Mouse (Mus musculus) forebrain, embryonic 14.5 days (tissue): ENCODE data around the gene Car2. TPM values are rescaled to one million over a fixed set of nuclear protein-coding genes. Genes with fewer than 3 reads are reported as not detected.

Experiments
- ATAC-seq: fragments of 200-750 bp; cut with Nextera tagmentation; 2 replicates; pipeline ENCODE4 v1.8.0; 2017; ENCODE audit warnings: mild to moderate bottlenecking, moderate library complexity
- DNase-seq: peaks from one replicate; pipeline ENCODE4 v3.0.0-alpha.2; 2015; ENCODE audit warnings: low spot score
- H3K27ac ChIP-seq: fragments of 300-500 bp; sonication (generic); 2 replicates; pipeline ENCODE4 v1.5.1; 2014; ENCODE audit warnings: low read depth, mild to moderate bottlenecking, control low read depth, low read length, moderate library complexity
- H3K27me3 ChIP-seq: fragments of 300-500 bp; sonication (generic); replicated peaks from 2 replicates; pipeline ENCODE4 v1.6.1; 2014; ENCODE audit warnings: low read length, control low read depth, mixed read lengths; ENCODE audit not compliant: control insufficient read depth, insufficient read depth
- H3K36me3 ChIP-seq: fragments of 300-500 bp; sonication (generic); 2 replicates; pipeline ENCODE4 v1.6.1; 2014; ENCODE audit warnings: low read length, control low read depth; ENCODE audit not compliant: control insufficient read depth, insufficient read depth
- H3K4me1 ChIP-seq: fragments of 300-500 bp; sonication (generic); 2 replicates; pipeline ENCODE4 v1.6.1; 2014; ENCODE audit warnings: antibody characterized with exemption, low read length, control low read depth; ENCODE audit not compliant: control insufficient read depth, insufficient read depth
- H3K4me2 ChIP-seq: fragments of 300-500 bp; sonication (generic); 2 replicates; pipeline ENCODE4 v1.6.1; 2014; ENCODE audit warnings: mild to moderate bottlenecking, control low read depth, low read length
- H3K4me3 ChIP-seq: fragments of 300-500 bp; sonication (generic); 2 replicates; pipeline ENCODE4 v1.5.1; 2014; ENCODE audit warnings: low read depth, low read length, control low read depth
- H3K9ac ChIP-seq: fragments of 300-500 bp; sonication (generic); 2 replicates; pipeline ENCODE4 v1.6.1; 2014; ENCODE audit warnings: mild to moderate bottlenecking, low read length, control low read depth, moderate library complexity
- H3K9me3 ChIP-seq: fragments of 300-500 bp; sonication (generic); replicated peaks from 2 replicates; pipeline ENCODE4 v1.6.1; 2016; ENCODE audit warnings: low read length, control low read depth, mixed read lengths; ENCODE audit not compliant: control insufficient read depth
- WGBS: fragments of 180-500 bp; shearing (Covaris S2); extraction: QIAGEN DNeasy Blood & Tissue Kit; methylation state at CpG from one replicate; pipeline ENCODE4 v1.1.7; 2014; 5-methylcytosine and 5-hydroxymethylcytosine counted together
- polyA plus RNA-seq: library from polyadenylated mRNA; unstranded; fragments of >200 nt; fragmentation: Nextera tagmentation; extraction: Ambion mirVana; gene quantifications from 2 replicates; pipeline ENCODE4 v1.2.1, GENCODE M21; 2014

Gene Car2
- polyA plus RNA-seq, 1 experiment from 2014 or later: 22.1 TPM

DNA sequence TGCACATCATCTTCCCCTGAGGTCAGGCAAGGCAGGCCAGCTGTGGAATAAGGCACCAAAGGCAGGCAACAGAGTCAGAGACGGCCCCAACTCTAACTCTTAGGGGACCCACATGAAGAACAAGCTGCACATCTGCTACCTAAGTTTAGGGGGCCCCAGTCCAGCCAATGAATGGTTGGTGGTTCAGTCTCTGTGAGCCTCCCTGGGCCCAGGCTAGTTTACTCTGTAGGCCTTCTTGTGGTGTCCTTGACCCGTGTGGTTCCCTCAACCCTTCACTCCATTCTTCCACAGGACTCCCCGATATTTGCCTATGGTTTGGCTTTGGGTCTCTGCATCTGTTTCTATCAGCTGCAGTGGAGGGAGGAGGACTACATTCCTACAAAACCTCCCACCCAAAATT lies 17.3 kb downstream of the Car2 start:
- ATAC-seq (no peak), DNase-seq (no peak)
- no peak overlapping the region for H3K27ac ChIP-seq
- no peaks in the 10 kb centered on the region for H3K27me3 ChIP-seq
- H3K36me3 ChIP-seq: no peaks in the 10 kb centered on the region
- H3K9ac ChIP-seq: no peak overlapping the region
- no peaks in the 10 kb centered on the region for H3K4me1 ChIP-seq
- H3K4me2 ChIP-seq: no peak overlapping the region
- H3K9me3 ChIP-seq: no peaks in the 10 kb centered on the region
- 88% methylated on average over 3 of the region's 3 CpGs for WGBS
- H3K4me3 ChIP-seq: no peak overlapping the region

DNA sequence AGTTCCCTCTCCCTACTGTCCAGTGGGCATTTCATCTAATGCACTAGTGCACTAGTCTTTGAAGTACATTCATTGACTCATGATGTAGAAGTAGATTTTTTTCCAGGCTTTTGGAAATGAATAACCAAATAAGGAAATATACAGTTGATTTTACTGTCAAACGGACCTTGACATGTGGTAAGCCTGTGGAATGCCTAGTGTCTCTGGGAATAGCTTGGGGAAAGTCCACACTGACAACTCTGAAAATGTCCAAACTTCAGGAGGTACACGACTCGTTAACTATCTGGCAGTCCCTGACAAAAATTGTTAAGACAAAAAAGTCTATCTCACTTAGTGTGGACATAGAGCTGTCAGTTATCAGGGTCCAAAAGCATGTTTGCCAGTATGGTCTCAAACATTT lies 18.1 kb downstream of the Car2 start:
- Histone ChIP-seq H3K4me3 (no peak overlapping the region), H3K27me3 (no peaks in the 10 kb centered on the region), H3K27ac (no peak overlapping the region), H3K36me3 (no peaks in the 10 kb centered on the region), H3K4me2 (no peak overlapping the region), H3K9me3 (no peaks in the 10 kb centered on the region), H3K9ac (no peak overlapping the region), H3K4me1 (no peaks in the 10 kb centered on the region)
- WGBS: 84% methylated on average over 3 of the region's 3 CpGs
- DNase-seq (no peak), ATAC-seq (no peak)

DNA sequence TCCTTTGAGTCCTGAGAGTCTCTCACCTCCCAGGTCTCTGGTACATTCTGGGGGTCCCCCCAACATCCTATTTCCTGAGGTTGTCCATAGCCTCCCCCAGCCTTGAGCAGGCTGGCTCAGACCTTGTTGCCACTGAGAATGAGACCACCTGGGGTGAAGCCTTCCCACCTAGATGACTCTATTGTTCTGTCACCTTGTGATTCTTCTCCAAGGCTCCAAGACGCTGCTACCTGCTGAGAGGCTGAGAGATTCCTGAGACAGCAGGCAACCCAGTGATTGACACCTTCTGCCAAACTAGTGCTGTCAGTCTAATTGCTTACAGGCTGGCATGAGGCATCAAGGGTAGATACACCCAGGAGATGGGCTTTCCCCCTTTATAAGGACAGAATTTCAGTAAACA lies 21.2 kb downstream of the Car2 start:
- no peak overlapping the region for H3K4me3 ChIP-seq
- no peaks in the 10 kb centered on the region for H3K27me3 ChIP-seq
- WGBS: 47% methylated on average over 1 of the region's 1 CpGs
- DNase-seq (no peak), ATAC-seq (no peak)
- H3K4me2 ChIP-seq: no peak overlapping the region
- H3K36me3 ChIP-seq: no peaks in the 10 kb centered on the region
- no peak overlapping the region for H3K9ac ChIP-seq
- H3K27ac ChIP-seq: no peak overlapping the region
- no peaks in the 10 kb centered on the region for H3K9me3 ChIP-seq
- no peaks in the 10 kb centered on the region for H3K4me1 ChIP-seq

DNA sequence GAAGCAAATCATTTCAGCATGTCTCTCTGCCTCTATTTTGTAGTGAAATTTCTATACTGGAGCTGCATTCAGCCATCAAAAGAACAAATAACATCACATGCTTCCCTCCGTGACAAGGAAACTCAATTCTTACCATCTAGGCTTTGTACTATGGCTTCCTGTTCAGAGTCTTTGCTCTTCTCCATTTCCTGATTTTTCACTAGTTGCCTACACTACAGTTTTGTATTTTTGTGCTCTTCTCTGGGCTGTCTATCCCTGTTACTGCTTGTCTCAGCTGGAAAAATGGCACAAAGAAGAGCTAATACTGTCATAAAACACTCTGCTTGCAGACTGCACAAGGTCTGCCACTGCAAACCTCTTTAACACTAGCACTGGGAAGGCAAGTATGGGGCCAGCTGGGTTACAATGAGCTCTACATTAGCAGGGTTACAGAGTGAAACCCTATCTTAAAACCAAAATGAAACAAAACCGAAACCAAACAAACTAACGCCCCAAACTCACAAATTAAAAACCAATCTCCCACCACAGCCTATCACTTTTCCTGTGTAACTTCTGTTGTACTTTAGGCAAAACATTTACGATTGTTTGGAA lies 26.0 kb downstream of the Car2 start:
- Histone ChIP-seq H3K27me3 (no peaks in the 10 kb centered on the region), H3K4me3 (no peak overlapping the region), H3K9ac (no peak overlapping the region), H3K4me1 (no peaks in the 10 kb centered on the region), H3K4me2 (no peak overlapping the region), H3K36me3 (no peaks in the 10 kb centered on the region), H3K9me3 (no peaks in the 10 kb centered on the region), H3K27ac (no peak overlapping the region)
- WGBS: 93% methylated on average over 4 of the region's 4 CpGs
- ATAC-seq: no peak
- DNase-seq: no peak

DNA sequence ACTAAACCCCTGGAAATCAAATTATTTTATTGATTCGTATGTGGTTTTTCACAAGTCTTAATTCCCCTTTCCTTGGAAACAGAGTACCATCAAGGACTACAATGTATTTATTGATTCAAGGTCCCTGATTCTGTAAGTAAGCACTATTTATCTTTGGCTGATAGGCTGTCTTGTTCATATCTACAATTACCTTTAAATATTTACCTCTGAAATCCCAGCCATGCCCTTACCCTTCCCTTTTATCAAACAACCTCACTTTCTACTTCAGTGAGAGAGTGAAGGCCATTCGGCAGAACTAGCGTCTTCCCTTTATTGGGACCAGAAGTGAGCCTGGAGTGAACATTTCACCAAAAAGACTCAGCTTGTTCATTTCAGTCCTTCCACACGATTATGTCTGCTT lies 27.7 kb downstream of the Car2 start:
- no peak for DNase-seq
- no peaks in the 10 kb centered on the region for H3K27me3 ChIP-seq
- no peak overlapping the region for H3K4me3 ChIP-seq
- H3K4me1 ChIP-seq: no peaks in the 10 kb centered on the region
- H3K27ac ChIP-seq: no peak overlapping the region
- H3K4me2 ChIP-seq: no peak overlapping the region
- H3K9ac ChIP-seq: no peak overlapping the region
- WGBS: 94% methylated on average over 4 of the region's 4 CpGs
- no peak for ATAC-seq
- H3K9me3 ChIP-seq: no peaks in the 10 kb centered on the region
- no peaks in the 10 kb centered on the region for H3K36me3 ChIP-seq

DNA sequence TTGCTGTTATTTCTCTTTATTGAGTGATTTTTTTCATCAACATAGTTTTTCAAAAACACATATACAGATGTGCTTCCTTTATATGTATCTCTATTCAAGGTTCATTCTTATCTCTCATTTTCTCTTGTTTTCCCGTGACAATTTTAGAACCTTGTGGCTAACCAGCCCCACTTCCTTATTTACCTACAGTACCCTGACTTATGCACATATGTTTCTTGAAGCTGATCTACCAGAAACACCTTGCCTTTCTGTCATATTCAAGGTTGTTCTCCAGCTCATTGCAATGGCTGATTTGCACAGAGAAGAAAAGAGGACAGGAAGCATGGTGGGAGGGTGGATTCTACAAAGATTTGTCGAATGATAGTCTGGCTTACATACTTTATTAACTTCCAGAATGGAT lies 29.3 kb downstream of the Car2 start:
- no peak overlapping the region for H3K4me2 ChIP-seq
- no peak overlapping the region for H3K9ac ChIP-seq
- H3K27me3 ChIP-seq: no peaks in the 10 kb centered on the region
- no peaks in the 10 kb centered on the region for H3K36me3 ChIP-seq
- DNase-seq: no peak
- no peak overlapping the region for H3K27ac ChIP-seq
- no peaks in the 10 kb centered on the region for H3K4me1 ChIP-seq
- no peaks in the 10 kb centered on the region for H3K9me3 ChIP-seq
- H3K4me3 ChIP-seq: no peak overlapping the region
- 93% methylated on average over 2 of the region's 2 CpGs for WGBS
- ATAC-seq: no peak

DNA sequence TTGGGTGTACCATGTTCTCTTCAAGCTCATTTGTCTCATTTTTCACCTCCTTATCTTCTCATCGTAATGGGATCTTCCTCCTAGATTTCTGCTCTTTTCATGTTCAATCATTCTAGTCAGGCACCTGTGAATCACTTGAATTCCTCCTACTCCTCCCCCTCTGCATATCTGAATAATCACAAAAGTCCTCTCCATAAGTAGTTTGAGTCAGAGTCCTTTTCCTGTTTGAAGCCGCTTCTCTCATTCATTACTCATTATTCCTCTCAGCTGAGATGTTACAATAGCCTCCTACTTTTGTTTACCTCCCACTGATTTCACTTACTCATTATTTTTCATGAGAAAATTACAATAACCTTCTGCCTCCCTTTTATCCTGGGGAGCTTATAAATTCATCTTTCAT lies 31.2 kb downstream of the Car2 start:
- Histone ChIP-seq H3K4me1 (no peaks in the 10 kb centered on the region), H3K4me2 (no peak overlapping the region), H3K4me3 (no peak overlapping the region), H3K27me3 (no peaks in the 10 kb centered on the region), H3K27ac (no peak overlapping the region), H3K9me3 (no peaks in the 10 kb centered on the region), H3K9ac (no peak overlapping the region), H3K36me3 (no peaks in the 10 kb centered on the region)
- ATAC-seq (no peak), DNase-seq (no peak)
- 26% methylated on average over 2 of the region's 2 CpGs for WGBS

DNA sequence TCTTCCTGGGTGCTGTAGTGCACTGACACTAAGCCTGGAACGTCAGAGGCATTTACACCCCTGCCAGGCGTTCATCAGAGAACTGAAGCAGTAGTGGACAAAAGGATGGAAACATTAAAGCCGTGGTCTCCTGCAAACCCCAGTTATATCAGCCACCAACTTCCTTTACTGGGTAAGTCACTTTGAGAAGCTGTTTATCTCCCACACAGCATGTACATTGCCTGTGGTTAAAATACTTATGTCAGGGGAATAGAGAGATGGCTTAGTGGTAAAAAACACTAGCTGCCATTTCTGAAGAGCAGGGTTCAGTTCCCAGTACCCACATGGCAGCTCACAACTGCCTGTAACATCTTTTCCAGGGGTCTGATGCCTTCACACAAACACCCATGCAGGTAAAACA lies 58.6 kb downstream of the Car2 start:
- Histone ChIP-seq H3K4me3 (no peak overlapping the region), H3K9me3 (no peaks in the 10 kb centered on the region), H3K27ac (no peak overlapping the region), H3K36me3 (no peaks in the 10 kb centered on the region), H3K4me2 (no peak overlapping the region), H3K9ac (no peak overlapping the region), H3K27me3 (no peaks in the 10 kb centered on the region), H3K4me1 (no peaks in the 10 kb centered on the region)
- DNase-seq: no peak
- WGBS: 73% methylated on average over 3 of the region's 3 CpGs
- ATAC-seq: no peak

DNA sequence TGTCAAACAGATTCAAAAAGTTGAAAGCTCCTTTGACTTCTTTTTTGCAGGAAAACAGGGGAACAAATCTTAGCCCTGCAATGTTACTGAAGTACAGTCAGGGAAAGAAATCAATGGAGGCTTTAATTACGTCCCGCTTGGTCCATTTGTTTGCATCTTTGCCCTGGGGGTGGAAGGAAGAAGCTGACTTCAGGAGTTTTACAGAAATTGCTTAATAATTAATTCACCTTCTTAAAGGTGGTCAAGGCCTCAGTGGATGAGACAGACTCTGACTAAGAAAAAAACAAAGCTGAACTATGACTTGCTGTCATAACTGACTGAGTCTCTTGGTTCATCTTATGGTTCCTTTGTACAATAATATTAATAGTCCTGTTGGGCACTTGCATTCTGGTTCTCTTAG lies 59.6 kb downstream of the Car2 start:
- Histone ChIP-seq H3K4me3 (no peak overlapping the region), H3K4me1 (no peaks in the 10 kb centered on the region), H3K9me3 (no peaks in the 10 kb centered on the region), H3K36me3 (no peaks in the 10 kb centered on the region), H3K27ac (no peak overlapping the region), H3K27me3 (no peaks in the 10 kb centered on the region), H3K4me2 (no peak overlapping the region), H3K9ac (no peak overlapping the region)
- 72% methylated on average over 2 of the region's 2 CpGs for WGBS
- ATAC-seq (no peak), DNase-seq (no peak)
